Mouse (Mus musculus): ENCODE measurements around the gene Cnot4.

Cnot4 gene

GRCm38 (mm10) chr6:35033341-35033740 is 100.2 kb downstream of the Cnot4 start:
- in situ Hi-C loops (cut with MboI, MseI), result no loop called here

GRCm38 (mm10) chr6:35032704-35033103 is 100.8 kb downstream of the Cnot4 start:
- in situ Hi-C loops (cut with MboI, MseI), result no loop called here

DNA sequence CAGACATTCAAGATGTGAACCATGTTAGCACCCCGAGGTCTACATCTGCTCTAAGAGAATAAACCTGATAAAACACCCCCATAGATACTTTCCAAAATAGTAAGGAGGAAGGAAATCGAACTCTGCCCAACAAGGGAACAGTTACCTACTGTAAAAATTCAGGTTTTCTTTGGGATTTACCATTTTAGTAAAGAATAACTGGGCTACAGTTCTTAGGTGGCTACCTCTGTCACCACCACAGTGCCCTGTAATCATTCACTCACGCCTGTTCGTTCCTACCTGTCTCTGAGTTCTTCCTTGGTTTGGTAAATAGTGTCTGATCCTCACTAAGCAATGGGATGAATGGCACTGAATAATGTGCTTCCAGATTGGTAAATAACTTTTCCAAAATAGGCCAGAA is 102.7 kb downstream of the Cnot4 start:
- in situ Hi-C loops (cut with MboI, MseI), result no loop called here

- in situ Hi-C loops (cut with MboI, MseI), result no loop called here
Observed at GRCm38 (mm10) chr6:35030226-35030625, 103.3 kb downstream of the Cnot4 start.

GRCm38 (mm10) chr6:35028023-35028422 is 105.5 kb downstream of the Cnot4 start:
- in situ Hi-C loops (cut with MboI, MseI), result no loop called here

GRCm38 (mm10) chr6:35027257-35027656 is 106.3 kb downstream of the Cnot4 start:
- in situ Hi-C loops (cut with MboI, MseI), result no loop called here

DNA sequence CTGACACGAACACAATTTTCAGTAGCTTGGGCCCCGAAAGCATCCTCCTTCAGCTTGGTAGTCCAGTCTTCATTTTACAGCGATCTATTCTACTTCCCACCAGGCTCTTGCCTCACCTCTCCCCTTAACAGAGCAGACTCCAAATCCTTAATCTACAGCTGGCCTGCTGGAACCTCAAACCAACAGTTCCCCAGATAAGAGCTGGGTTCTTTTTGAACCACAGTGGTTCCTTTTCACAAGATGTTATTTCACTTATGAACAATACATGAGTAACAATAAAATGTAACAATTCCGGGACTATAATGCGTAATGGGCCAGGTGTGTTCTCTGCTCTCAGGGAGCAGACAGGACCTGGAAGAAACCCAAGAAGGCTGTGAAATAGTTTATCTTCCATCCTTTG is 116.9 kb downstream of the Cnot4 start:
- in situ Hi-C loops (cut with MboI, MseI), result no loop called here

- in situ Hi-C loops (cut with MboI, MseI), result no loop called here
Observed at GRCm38 (mm10) chr6:35011953-35012352, 121.6 kb downstream of the Cnot4 start.

DNA sequence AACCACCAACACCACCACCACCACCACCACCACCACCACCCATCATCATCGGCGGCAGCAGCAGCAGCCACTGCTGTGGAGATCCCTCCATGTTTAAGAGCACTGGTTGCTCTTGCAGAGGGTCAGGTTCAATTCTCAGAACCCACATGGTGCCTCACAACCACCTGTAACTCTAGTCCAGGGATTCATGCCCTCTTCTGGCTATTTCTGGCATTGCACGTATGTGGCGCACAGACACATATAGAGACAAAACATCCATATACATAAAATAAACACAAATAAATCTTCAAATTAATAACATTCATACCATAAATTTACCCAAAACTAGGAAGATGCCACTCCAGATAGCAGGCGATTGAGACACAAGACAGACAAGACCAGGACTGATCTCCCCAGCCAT is 122.8 kb downstream of the Cnot4 start:
- in situ Hi-C loops (cut with MboI, MseI), result no loop called here

GRCm38 (mm10) chr6:35002261-35002669 is 131.3 kb downstream of the Cnot4 start:
- in situ Hi-C loops (cut with MboI, MseI), result no loop called here

DNA sequence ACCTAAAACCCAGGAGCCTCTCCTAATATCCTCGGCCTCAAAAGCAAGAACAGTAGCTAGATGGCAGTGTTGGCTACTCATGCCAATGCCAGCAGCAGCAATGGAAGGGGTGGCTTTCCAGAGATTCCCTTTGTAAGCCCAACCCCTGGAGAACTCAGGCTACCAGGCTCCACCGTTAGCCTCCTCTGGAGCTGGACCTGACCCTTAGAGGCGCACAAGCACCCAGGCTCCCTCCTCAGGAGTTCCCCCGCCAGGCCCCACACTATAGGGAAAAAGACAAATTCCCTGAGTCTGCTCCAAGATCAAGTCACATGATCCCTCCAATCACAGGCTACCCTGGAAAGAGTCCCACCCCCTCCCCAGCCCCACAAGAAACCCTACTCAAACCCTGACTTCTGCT is 134.4 kb downstream of the Cnot4 start:
- in situ Hi-C loops (cut with MboI, MseI), result loop anchor here (10.0 kb wide), 1 partner anchor 64 kb away; no protein-coding TSS in a partner anchor

GRCm38 (mm10) chr6:34996496-34996895 is 137.0 kb downstream of the Cnot4 start:
- in situ Hi-C loops (cut with MboI, MseI), result loop anchor here (10.0 kb wide), 1 partner anchor 62 kb away; no protein-coding TSS in a partner anchor

GRCm38 (mm10) chr6:34995265-34995681 is 138.3 kb downstream of the Cnot4 start:
- in situ Hi-C loops (cut with MboI, MseI), result loop anchor here (10.0 kb wide), 1 partner anchor 60 kb away; no protein-coding TSS in a partner anchor

- in situ Hi-C loops (cut with MboI, MseI), result loop anchor here (10.0 kb wide), 1 partner anchor 60 kb away; no protein-coding TSS in a partner anchor
Observed at GRCm38 (mm10) chr6:34994692-34995091, 138.8 kb downstream of the Cnot4 start.

GRCm38 (mm10) chr6:34989263-34989662 is 144.3 kb downstream of the Cnot4 start:
- in situ Hi-C loops (cut with MboI, MseI), result no loop called here

DNA sequence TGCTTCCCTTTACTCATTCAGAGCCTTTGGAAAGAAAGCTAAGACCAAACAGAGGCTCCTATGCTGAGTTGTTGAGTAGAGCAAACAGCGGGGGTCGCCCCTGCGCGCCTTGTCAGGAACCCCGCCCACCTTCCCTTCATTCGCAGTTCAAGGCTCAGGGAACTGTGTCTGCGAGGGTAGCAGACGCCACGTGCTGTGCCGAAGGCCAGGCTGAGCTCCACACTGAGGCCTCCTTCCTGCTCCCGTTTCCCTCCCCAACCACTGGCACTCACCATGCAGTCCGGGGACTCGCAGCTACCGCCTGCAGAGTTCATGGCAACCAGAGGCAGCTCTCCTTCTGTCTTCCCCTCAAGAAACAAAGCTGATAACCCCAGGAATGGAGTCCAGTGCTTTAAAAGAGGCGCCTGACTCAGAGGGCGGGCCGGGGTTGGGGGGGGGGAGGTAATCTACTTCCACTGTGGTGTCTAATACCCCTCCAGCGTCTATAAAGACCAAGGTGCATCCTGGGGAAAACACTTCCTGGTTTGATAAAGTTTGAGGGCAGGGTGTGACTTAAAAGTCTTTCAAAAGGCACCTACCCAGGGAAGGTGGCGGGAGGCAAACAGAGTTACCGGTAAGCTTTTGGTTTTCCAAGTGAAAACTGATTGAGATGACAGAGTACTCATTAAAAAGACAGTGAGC is 145.3 kb downstream of the Cnot4 start, which contains the start of gene Slc23a4:
Gene Slc23a4, minus strand, starts transcription at position 324 of the 681 bp plus-strand sequence.
- in situ Hi-C loops (cut with MboI, MseI), result no loop called here

DNA sequence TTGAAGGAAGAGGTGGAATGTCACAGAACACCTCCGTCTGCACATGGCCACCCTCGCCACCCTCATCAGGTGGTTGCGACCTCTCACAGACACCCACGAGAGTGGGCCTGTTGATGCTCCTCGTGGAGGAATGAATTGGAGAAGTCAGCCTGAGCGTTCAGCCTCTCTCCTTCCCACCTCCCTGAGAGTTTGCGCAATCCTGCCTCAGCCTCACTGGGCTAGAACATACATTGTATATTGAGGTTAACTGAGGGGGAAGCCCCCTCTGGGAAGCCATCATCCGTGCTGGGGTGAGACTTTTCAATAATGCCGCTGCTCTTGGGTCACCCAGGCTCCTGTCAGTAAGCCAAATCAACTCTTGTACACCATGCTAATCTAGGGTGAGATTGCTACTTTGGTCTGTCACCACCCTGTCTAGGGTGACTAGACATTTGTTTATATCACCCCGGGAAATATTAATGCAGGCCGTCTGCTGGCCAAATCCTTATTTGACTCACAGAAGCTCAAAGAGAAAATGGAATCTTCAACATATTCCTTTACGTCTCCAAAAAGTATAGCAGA is 146.4 kb downstream of the Cnot4 start:
- in situ Hi-C loops (cut with MboI, MseI), result no loop called here

- in situ Hi-C loops (cut with MboI, MseI), result no loop called here
Observed at GRCm38 (mm10) chr6:34980661-34981060, 152.9 kb downstream of the Cnot4 start.

DNA sequence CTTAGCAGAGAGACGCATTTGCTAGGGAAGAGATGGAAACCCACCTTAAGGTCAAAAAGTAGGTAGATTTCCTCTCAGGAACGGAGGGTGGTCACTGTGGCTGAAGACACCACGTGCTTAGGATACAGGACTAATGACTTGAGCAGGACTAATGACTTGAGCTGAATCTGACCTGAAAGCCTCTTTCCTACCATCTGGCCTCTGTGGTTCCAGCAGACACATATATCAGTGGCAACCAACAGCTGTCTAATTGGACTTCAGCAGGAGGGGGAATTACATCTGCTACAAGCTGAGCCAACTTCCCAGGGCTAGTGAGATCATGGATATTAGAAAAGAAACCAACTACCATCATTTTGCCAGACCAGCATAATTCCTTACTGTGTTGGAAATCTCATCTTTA is 154.2 kb downstream of the Cnot4 start:
- in situ Hi-C loops (cut with MboI, MseI), result no loop called here
